Mouse (Mus musculus) T-cell, adult 2 months (primary cell): ENCODE results near the gene Nup214.
A peak's percentile ranks its signal among the peaks of the same experiment; 100 is the strongest.

Source experiments
- DNase-seq: peaks from one replicate; pipeline ENCODE4 v3.0.0; 2022; ENCODE audit warnings: low spot score

Gene Nup214

DNA sequence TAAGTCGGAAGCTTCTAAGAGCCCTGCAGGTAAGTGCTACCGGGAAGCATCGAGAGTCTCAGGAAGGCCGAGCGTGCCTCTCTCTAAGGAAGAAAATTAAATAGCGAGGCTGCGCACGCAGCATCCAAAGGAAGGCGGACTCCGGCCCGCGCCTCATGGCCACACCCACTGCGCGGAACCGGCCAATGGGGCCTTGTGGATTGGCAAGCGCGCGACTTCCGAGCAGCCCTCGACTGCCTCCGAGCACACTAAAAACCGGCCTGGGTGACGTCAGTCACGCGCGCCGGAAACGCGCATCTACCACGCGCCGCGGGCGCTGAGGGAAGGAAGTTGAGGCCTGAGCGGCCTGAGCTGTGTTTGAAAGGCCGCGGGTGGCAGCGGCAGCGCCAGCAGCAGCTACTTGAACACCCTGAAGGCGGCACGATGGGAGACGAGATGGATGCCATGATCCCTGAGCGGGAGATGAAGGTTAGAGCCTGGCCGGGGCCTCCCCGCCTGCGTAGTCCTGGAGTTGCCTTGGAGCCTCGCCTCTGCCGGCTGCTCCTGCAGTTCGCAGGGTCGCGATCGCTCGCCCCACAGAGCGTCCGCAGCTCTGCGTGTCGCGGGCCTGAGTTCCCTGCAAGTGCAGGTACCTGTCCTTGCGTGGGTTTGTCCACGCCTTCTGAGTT is at the start of gene Nup214:
TSS of gene Nup214 (plus strand) at position 296 of the 668 bp plus-strand sequence.
- peak; percentile 99 for DNase-seq

DNA sequence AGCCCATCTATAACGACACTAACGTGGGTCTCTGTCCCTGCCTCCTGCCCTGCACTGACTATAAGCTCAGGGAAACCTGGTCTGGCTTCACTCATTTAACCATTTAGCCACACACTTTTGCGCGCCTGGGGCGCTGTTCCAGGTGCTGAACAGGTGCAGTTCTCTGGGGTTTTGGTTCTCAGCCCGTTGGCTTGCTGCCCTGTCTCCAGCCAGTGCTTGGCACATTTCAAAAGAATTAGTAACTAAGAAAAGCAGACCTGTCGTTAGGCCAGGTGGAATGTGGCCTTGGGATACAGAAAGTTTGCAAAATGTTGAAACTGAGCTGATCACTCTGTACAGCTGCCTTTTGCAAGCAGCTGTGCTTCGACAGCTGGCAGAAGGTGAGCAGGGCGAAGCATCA is 49.4 kb upstream of the Nup214 start:
- DNase-seq = no peak

DNA sequence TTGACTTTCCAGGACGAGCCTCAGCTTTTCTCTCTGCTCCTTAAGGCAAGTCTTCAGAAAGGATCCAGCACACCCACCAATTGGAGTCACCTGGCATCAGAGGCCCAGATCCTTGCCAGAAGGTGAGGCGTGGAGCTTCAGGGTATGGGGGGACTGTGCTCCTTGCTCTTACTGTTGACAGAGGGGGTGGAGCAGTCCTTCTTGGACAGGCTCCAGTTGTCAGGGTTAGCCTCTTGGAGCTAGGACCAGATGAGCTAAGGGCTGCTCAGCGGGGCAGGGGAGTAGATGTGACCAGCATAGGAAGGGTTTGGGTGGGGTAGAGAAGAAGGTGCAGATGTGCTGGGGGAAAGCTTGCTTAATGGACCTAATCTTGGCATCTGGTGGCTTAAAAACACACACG is 48.3 kb upstream of the Nup214 start:
- no peak for DNase-seq

DNA sequence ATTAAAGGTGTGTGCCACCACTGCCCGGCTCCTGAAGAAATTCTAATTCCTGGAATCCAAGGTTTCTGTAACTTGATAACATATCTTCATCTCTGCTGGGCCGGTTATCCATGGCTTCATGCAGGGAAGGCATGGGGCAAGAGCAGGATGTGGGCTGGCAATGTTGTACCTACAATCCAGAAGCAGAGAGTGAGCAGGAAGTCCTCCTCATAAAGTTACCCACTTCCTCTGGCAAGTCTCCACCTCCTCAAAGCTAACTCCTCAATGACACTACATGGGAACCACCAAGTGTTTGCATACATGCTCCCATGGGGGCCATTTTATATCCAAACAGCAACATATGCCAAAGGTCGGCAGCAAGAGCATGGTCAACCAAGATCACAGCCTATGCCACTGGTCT is 44.6 kb upstream of the Nup214 start:
- peak; percentile 71 for DNase-seq

DNA sequence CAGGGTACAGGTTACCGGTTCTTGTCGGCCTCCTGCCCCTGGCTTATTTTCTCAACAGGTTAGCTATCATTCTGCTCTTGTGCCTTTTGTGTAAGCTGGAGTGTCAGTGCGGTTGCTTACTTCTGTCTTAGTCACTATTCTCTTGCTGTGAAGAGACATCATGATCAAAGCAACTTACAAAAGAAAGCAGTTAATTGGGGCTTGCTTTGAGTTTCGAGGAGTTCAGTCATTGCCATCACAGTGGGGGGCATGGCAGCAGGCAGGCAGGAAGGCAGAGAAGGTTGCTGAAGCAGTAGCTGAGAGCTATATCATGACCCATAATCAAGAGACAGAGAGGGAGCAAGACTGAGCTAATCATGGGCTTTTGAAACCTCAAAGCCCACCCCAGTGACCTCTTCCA is 39.7 kb upstream of the Nup214 start:
- no peak for DNase-seq

DNA sequence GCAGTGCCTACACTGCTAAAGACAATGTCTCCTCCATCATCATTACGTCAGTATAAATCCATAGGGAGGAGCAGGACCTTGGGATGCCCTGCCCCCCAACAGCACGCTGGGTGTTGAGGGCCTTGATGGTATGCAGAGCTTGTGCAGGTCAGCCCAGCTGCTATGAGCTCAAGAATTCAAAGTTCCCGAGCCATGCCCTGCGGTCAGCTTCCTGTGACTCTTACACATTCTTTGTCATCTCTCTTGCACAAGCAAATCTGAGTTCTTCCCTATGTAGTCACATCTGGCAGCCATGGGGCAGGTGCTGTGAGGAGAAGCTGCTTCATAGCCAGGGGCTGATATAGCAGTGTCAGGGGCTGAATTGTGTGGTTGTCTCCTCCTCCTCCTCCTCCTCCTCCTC is 39.2 kb upstream of the Nup214 start:
- DNase-seq = no peak

DNA sequence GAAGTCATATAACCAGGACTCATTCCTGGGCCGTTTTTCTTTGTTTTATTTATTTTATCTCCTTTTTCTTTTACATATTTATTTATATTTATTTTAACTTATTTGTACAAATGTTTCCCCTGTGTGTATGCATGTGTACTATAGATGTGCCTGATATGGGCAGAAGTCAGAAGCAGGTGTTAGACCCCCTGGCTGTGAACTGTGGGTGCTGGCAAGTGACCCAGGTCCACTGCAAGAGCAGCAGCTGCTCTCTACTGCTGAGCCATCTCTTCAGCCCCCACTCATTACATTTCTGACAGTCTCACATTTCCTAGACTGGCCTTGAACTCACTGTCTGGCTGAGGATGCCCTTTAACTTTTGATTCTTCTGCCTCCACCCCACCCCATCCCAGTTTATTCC is 35.9 kb upstream of the Nup214 start:
- DNase-seq = no peak

DNA sequence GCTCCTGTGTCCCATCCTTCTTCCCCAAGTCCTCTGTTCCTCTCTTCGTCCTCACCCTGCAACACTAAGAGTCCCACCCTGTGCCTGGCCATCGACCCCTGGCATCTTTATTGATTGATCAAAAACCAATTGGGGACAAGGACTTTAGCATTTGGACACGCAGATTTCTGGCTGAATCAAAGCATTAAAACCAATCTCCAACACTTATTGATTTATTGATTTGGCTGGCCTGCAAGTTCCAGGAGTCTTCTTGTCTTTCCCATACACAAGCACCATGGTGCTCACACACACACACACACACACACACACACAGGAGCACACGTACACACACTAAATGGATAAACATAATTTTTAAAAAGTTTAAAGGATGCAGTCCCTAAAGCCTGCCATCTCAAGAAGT is 31.2 kb upstream of the Nup214 start:
- no peak for DNase-seq

DNA sequence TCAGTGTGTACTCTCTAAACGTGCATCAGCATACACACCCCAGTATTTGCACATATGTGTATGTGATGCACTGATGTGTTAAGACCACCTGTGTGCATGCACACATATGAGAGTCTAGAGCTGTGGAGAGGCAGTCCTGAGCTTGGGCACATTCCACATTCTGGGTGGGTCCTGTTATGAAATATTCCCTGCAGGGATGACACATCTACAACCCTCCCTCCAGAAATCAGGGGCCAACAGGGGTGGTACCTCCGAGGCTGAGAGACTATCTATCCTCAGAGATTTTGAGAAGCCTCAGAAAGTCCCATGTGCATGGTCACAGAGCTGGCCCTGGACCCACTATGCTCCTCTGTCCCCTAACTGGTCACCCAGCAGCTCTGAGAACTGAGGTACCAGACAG is 28.7 kb upstream of the Nup214 start:
- DNase-seq = no peak

DNA sequence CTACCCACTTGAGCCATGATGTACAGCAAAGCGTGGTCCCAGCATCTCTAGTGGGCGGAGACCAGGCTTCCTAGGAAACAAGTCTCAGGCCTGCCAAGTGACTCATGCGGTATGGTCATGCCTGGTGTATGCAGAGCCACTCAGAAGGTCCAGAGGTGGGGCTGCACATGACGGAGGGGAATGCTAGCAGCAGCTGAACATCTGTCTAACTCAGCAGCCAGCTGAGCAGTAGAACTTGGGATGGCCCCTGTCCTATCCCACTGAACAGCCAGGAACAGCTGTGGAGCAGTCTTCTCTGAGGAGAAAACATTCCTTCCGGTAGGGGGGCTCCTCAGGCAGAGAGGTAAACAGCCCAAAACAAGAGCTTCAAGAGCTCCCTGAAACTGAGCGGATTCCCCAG is 25.8 kb upstream of the Nup214 start:
- no peak for DNase-seq

DNA sequence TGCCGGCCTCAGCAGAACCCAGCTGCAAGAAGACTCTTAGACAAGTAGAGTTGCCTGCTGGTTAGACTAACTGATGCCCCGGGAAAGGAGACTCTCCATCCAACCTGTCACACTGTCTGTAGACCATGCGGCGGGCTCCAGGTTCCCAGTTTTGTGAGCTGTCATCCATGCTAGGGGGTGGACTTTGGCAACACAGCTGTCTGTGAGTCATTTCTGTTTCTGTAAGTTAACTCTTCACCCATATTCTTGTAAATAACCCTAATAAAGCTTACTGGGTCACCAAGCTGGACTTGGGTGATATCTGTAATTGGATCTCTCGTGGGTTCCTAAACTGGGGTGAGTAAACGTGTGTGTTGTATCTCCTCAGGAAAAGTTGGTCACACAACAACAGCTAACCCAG is 25.4 kb upstream of the Nup214 start:
- DNase-seq = no peak

DNA sequence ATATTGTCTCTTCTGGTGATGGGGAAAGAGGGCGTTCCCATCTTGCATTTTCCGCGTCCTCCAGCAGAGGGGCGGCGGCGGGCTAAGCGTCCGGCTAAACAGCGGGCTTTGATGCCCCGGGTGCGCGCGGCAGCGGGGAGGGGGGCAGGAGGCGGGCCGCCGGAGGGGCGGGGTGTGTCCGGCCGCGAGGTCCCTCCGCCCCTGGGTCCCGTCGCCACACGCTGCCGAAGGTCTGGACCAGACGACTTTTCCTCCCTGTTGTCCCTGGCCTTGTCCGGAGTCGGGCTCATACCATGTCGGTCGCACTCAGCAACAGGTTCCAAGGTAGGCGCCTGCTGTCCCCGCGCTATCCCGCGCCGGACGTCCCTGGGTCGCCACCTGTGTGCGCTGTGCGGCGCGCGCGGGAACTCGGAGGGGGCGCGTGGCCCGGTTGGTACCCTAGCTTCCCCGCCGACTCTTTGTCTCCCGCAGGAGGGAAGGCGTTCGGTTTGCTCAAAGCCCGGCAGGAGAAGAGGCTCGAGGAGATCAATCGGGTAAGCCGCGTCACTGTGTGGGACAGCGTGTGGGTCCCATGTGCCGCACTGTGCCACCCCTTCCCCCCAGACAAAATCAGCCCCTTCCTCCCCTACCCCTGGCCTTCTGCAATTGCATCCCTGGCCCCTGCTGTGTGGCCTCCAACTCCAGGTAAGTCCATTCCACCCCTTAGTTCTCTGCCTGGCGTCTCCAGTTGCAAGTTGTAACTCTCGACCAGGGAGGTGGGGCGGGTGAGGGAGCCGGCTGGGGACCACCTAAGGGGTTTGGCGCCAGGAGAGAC is 24.0 kb upstream of the Nup214 start, which contains the start of gene Aif1l:
TSS of gene Aif1l (plus strand) at position 82 of the 814 bp plus-strand sequence.
- peak; percentile 35 for DNase-seq

DNA sequence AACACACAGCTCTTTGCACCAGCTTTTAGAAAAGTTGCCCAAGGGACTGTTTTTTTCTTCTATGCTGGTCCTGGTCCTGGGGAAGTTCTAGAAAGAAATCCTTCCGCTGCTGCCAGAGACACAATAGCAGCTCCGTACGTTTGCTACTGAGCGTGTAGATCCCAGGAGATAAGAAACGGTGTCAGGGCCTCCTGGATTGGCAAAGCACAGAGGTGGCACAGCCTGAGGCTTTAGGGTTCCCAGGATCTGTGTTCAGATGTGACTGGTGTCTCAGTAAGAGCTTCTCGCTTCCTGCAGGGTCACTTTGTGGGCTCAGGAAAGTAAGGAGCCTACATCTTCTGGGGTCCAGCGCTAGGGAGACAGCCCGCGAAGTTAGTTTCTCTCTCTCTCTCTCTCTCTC is 23.3 kb upstream of the Nup214 start:
- no peak for DNase-seq

DNA sequence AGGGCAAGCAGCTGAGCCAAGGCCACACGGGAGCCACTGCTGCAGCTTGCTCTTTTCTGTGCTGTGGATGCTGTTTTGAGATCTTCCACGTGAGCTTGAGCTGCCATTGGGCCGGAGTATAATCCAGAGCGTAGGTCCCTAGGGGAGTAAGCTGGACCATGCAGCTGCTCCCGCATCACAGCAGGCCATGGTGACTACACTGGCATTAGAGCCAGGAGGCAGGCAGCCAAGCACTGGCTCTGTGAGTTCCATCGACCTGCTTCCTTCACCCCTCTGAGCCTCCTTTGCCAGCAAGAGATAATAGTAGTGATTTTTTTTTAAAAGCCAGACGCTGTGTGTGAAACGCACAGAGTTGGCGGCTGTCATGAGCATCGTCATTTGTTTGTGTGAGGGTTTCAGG is 22.0 kb upstream of the Nup214 start:
- no peak for DNase-seq

DNA sequence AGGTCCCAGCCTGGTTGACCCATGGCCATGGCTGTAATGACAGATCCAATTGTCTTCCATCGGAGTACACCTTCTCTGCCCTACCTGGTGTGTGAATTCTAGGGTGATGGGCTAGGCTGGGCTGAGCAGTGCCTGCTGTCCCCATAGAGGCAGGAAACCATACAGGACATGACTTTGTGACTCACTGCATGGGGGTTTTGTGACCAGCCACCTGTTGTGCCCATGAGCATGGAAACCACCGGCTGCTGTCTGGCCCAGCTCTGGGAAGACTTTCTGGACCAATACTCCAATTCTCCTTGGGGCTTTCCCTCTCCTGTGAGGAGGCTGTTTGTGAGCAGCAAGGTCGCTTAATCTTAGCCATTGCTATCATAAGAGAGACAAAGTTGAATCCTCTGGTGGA is 21.5 kb upstream of the Nup214 start:
- no peak for DNase-seq

DNA sequence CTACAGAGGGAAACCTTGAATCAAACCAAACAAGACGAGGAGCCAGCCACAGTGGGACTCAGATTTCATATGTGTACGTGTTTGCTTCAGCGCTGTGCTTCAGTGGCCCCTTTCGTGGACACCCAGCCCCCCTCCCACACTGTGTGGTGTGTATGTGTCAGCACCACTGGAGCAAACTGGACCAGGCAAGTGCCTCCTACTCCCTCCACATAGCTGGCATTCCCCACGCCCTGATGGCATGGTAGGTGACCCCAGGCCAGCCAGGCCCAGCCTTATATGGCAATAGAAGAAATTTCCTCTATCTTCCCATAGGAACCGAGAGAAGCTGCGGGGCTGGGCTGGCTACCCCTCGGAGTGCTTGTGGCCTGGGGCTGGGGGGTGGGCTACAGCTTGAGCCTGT is 20.5 kb upstream of the Nup214 start:
- no peak for DNase-seq

DNA sequence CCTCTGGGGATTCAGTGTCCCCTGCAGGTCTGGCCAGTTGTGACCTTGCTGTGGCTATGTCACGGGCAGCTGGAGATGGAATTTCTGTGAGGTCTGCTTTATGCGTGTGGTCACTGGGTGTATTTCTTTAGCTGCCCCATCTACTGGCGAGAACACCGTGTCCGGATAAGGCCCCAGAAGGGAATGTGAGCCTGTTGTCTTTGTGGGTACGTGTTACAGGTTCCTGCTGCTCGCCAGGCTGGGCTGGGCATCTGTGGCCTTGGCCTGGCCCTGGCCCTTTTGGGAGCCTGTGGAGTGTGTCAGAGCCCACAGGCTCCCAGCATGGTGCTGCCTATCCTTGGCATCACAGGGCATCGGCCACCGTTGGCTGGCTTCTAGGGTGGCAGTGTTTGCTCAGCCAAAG is 19.5 kb upstream of the Nup214 start:
- no peak for DNase-seq

DNA sequence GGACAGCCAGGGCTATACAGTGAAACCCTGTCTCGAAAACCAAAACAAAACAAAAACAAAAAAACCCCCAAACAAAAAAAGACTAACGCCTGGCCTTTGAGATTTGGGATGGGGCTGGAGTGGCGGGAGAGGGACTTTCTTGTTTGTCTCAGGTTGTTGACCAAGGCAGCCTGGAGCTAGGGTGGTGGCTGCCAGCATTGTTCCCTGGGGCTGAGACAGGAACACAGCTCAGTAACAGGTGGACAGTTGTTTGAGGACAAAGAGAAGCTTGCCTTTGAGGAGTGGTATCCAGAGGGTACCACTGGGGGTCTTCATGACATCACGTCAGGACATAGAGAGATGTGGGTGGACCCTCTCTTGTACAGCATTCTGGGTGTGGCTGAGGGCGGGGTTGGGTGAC is 18.6 kb upstream of the Nup214 start:
- DNase-seq = no peak

DNA sequence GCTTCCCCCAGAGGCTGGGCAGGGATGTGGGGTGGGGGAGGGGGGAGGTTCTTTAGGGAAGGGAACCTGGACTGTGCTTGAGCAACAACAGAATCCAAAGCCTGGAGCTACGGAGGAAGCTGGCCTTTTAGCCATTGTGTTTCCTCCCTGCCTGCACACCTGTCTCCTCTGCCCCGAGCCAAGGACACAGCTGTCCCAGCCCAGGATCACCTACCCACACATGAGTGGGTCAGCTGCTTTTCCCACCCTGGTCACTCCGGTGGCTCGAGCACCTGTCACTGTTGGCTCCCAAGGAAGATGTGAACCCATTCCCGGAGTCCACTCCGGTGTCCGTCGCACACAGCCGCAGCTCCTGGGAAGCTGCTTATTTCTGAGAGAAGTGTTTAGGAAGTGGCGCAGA is 17.0 kb upstream of the Nup214 start:
- no peak for DNase-seq

DNA sequence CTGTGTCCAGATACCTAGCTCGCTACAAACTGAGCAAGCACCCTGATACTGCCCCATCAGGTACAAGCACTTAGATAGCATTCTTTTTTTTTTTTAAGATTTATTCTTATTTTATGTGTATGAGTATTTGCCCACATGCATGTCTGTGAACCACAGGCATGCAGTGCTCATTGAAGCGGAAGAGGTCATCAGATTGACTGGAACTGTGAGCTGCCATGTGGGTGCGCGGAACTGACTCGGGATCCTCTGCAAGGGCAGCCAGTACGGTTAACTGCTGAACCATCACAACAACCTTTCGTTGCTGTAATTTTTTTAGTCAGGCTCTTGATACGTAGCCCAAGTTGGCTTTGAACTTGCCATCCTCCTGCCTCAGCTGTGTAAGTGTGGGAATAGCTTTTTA is 13.2 kb upstream of the Nup214 start:
- no peak for DNase-seq

DNA sequence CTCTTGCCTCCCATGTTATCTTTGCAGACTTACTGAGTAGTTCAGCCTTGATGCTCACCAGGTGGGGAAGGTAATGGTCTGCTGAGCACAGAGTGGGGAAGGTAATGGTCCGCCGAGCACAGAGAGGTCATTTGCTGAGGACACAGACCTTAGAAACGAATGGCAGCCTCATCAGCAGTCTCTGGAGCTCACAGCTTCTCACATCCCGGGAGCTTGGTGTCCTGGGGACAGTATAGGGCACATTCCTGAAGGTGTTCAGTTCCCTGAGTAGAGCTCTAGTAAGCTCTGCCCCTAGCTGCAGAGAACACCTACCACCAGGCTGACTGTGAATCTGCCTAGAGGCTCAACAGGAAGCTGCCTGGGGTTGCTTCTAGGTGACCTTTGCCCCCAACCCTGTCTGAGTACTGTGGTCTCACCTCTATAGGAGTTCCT is 12.4 kb upstream of the Nup214 start:
- no peak for DNase-seq

DNA sequence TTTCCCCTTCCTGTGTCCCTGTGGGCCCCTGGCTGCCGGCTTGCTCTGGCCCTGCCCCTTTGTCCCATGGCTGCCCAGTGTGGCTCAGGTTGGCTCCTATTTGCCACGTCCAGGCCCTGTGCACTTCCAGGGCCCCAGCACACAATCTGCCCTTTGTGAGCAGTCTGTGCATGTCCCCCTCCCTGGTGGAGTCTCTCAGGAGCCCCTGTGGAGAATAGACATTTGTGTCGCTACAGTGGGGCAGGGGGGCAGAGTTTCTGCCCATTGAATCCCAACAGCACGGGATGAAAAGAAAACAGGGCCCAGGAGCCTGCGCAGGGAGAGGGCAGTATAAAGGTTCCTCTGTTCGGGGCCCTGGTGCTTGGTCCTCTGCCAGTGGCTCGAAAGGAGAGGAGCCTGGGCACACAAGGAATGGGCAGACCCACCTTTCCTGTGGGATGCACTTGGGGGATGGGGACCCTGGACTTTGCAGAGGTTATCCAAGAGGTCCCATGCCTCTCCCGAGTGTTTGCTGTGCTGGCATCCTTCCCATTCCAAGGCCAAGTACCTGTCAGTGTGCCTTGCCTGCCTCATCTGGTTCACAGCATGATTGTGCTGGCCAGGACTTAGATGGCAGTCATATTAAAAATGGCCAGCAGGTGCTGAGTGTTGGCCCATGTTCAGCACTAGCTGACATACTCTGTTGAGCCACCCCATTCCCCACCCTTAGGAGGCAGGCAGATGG is 11.6 kb upstream of the Nup214 start:
- no peak for DNase-seq

DNA sequence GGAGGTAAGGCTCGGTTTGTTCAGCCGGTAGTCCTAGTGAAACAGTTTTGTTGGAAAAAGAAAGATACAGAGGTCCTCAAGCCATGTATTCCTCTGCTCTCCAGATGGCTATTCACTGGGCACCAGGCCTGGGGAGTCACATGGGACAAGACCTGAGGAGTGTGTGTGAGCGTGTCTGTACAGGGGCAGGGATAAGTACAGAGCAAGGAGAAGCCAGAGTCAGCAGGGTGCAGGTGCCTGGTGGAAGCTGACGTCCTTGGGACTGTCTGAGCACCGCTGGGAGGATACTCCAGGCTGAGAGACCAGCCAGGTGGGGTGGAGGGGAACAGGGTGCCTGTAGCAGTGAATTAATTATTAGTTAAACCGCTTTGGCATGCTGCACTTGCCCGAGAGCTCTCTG is 10.7 kb upstream of the Nup214 start:
- no peak for DNase-seq
